14 mouse cellular contexts compared by ENCODE assay signal in the genomic region with DNA sequence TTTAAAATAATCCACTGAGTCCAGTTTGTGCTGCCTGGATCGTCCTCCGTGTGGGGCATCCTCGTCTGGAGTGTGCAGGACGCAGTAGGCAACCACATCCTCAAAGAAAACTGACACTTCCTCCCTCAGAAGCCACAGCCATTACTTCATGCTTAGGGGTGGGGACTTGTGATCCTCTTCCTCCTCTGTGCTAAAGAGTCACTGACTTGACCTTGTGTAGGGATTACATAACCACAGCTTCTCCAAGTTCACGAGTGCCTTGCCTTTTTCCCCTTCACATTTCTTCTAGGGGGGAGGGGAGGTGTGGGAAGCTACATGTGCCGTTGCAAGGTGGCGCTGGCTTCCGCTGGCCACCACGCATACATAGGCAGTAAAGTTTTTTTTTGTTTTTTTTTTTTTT. TPM values are rescaled to one million over a fixed set of nuclear protein-coding genes. Genes with fewer than 3 reads are reported as not detected.
A peak's percentile ranks its signal among the peaks of the same experiment; 100 is the strongest.
DNase-seq lines count a peak whose midpoint lies in the region; ATAC-seq and TF ChIP-seq lines count a peak whose summit lies in the region.
"Had no signal": no experiment of that assay in that cellular context is flagged by ENCODE, and none has a peak within 500 bp of the region (broad histone marks: within the 10 kb centered on the region; RNA-seq: fewer than 3 reads in every experiment).

No protein-coding gene starts in this region.

- ATAC-seq in hematopoietic stem cell, adult 5-6 weeks (replicated peaks in 1 of 2; ENCODE audit: insufficient read depth in 1 of 2, low FRiP score in 2 of 2, low TSS enrichment in 1 of 2, low read depth in 1 of 2, poor library complexity in 2 of 2, severe bottlenecking in 2 of 2) = peak; percentile 98
- no peak for ATAC-seq in intestine, postnatal 0 days
- ATAC-seq: forebrain, embryonic 14.5 days had no signal

- H3K27ac ChIP-seq in intestine, postnatal 0 days (ENCODE audit: low read depth, low read length) = no peak overlapping the region
- H3K27ac ChIP-seq: heart, embryonic 15.5 days; lung, embryonic 15.5 days had no signal

- no peaks in the 10 kb centered on the region for H3K27me3 ChIP-seq in megakaryocyte, embryonic 14.5 days (replicated peaks)
- H3K27me3 ChIP-seq in intestine, postnatal 0 days (replicated peaks; ENCODE audit: control insufficient read depth, insufficient read depth, low read length) = no peaks in the 10 kb centered on the region
- H3K27me3 ChIP-seq: heart, embryonic 15.5 days; lung, embryonic 15.5 days had no signal

- H3K4me2 ChIP-seq in intestine, postnatal 0 days (replicated peaks; ENCODE audit: low read depth) = no peak overlapping the region
- H3K4me2 ChIP-seq: heart, embryonic 15.5 days; lung, embryonic 15.5 days had no signal

- no peaks in the 10 kb centered on the region for H3K9me3 ChIP-seq in megakaryocyte, embryonic 14.5 days
- no peaks in the 10 kb centered on the region for H3K9me3 ChIP-seq in intestine, postnatal 0 days (ENCODE audit: control insufficient read depth)
- H3K9me3 ChIP-seq: heart, embryonic 15.5 days; lung, embryonic 15.5 days had no signal

- no peak overlapping the region for H3K9ac ChIP-seq in intestine, postnatal 0 days (ENCODE audit: low read depth, low read length)
- H3K9ac ChIP-seq: heart, embryonic 15.5 days; lung, embryonic 15.5 days had no signal

- WGBS in intestine, postnatal 0 days = 77% methylated on average over 9 of the region's 9 CpGs

- H3K4me1 ChIP-seq in megakaryocyte, embryonic 14.5 days = peaks cover 93% of the 10 kb centered on the region
- no peaks in the 10 kb centered on the region for H3K4me1 ChIP-seq in intestine, postnatal 0 days (replicated peaks; ENCODE audit: control insufficient read depth, insufficient read depth, low read length)
- H3K4me1 ChIP-seq: heart, embryonic 15.5 days; lung, embryonic 15.5 days had no signal

- H3K36me3 ChIP-seq in megakaryocyte, embryonic 14.5 days (replicated peaks; ENCODE audit: low read length) = peaks cover 9% of the 10 kb centered on the region
- H3K36me3 ChIP-seq in intestine, postnatal 0 days (ENCODE audit: control insufficient read depth, insufficient read depth) = no peaks in the 10 kb centered on the region
- H3K36me3 ChIP-seq: heart, embryonic 15.5 days; lung, embryonic 15.5 days had no signal

- peak overlapping the region; percentile 57 for H3K4me3 ChIP-seq in megakaryocyte, embryonic 14.5 days (replicated peaks)
- H3K4me3 ChIP-seq in intestine, postnatal 0 days (ENCODE audit: low read depth, low read length) = no peak overlapping the region
- H3K4me3 ChIP-seq: heart, embryonic 15.5 days; lung, embryonic 15.5 days had no signal

- peak; percentile 30 for DNase-seq in adrenal gland, adult 2 months
- DNase-seq in adrenal gland, adult 18-20 months (ENCODE audit: low spot score in 2 of 2) = no peak
- peak; percentile 74 to 79 for DNase-seq in B cell, adult 2 months
- no peak for DNase-seq in frontal cortex, adult 2 months (ENCODE audit: extremely low spot score in 1 of 2, low spot score in 1 of 2)
- DNase-seq in cerebellum, postnatal 4 days (ENCODE audit: low spot score in 2 of 2) = no peak
- DNase-seq: adrenal gland, postnatal 10 days; embryo, embryonic 11 days; thymus, postnatal 25 days had no signal

- TF ChIP-seq CTCF in intestine, postnatal 0 days (IDR thresholded peaks at IDR 0.05; ENCODE audit: low read depth) = no peak

RNA-seq across cellular contexts. Expression of gene Cdkn2aipnl, which starts 35.7 kb away (rescaled TPM):
- total RNA-seq in adrenal gland, adult 2 months (2021) = 10 to 100 TPM; 15.2 to 22.2 TPM
- polyA plus RNA-seq in adrenal gland, adult 2 months (2012; rRNA removed) = 8.5 and 9.9 TPM in 2 replicates
- total RNA-seq in adrenal gland, adult 18-20 months (2021) = 10 to 100 TPM; 15.1 to 20.1 TPM
- total RNA-seq in hematopoietic stem cell, adult 5-6 weeks (2017) = 47.6 and 63.6 TPM in 2 replicates
- 17.5 and 17.7 TPM in 2 replicates for polyA plus RNA-seq in megakaryocyte, embryonic 14.5 days (2012; ENCODE audit: insufficient read depth, low replicate concordance)
- polyA plus RNA-seq in intestine, postnatal 0 days (2015; fragmentation: Nextera tagmentation; extraction: Ambion mirVana) = 49.0 and 49.8 TPM in 2 replicates
- 30.2 and 33.3 TPM in 2 replicates for polyA plus RNA-seq in frontal cortex, adult 2 months (2012; rRNA removed)

Comparison
In these comparisons a context has a peak if more than half of its experiments do, and no peak if none do; other contexts are left out.
1. DNase-seq: peak in adrenal gland, adult 2 months (single experiment) and B cell, adult 2 months (2 of 2); none in adrenal gland, adult 18-20 months (0 of 2), frontal cortex, adult 2 months (0 of 2) and cerebellum, postnatal 4 days (0 of 2).